Mouse (Mus musculus): Measurements from ENCODE around the gene Zfp316. TPM values are rescaled to one million over a fixed set of nuclear protein-coding genes. Genes with fewer than 3 reads are reported as not detected.

The Zfp316 gene
- total RNA-seq, 4 experiments from 2014 or later, result 24.1 to 26.8 (median 24.5) TPM

- DNase-seq (ENCODE audit: low spot score in 2 of 2), result no peak
These were observed 14.9 kb upstream of the Zfp316 start for GRCm38 (mm10) chr5:143284762-143285161.

- DNase-seq (ENCODE audit: low spot score in 2 of 2), result no peak
These were observed 9.4 kb upstream of the Zfp316 start for GRCm38 (mm10) chr5:143279247-143279646.

GRCm38 (mm10) chr5:143275761-143276160 is 5.9 kb upstream of the Zfp316 start:
- DNase-seq (ENCODE audit: low spot score in 2 of 2), result no peak

- no peak for DNase-seq (ENCODE audit: low spot score in 2 of 2)
These were observed 2.9 kb upstream of the Zfp316 start for GRCm38 (mm10) chr5:143272540-143273330.

- no peak for DNase-seq (ENCODE audit: low spot score in 2 of 2)
These were observed 2.3 kb upstream of the Zfp316 start for GRCm38 (mm10) chr5:143272108-143272507.

GRCm38 (mm10) chr5:143271642-143272041 is 1.8 kb upstream of the Zfp316 start:
- no peak for DNase-seq (ENCODE audit: low spot score in 2 of 2)

- DNase-seq (ENCODE audit: low spot score in 2 of 2), result no peak
These were observed 313 bp upstream of the Zfp316 start for GRCm38 (mm10) chr5:143270151-143270519.

GRCm38 (mm10) chr5:143268985-143269362 is 848 bp downstream of the Zfp316 start:
- DNase-seq (ENCODE audit: low spot score in 2 of 2), result peak in 1 of 2 experiments; percentile 30

- no peak for DNase-seq (ENCODE audit: low spot score in 2 of 2)
These were observed 3.0 kb downstream of the Zfp316 start for GRCm38 (mm10) chr5:143266794-143267193.

- DNase-seq (ENCODE audit: low spot score in 2 of 2), result no peak
These were observed 4.4 kb downstream of the Zfp316 start for GRCm38 (mm10) chr5:143265409-143265808.

- DNase-seq (ENCODE audit: low spot score in 2 of 2), result peak in 1 of 2 experiments; percentile 46
These were observed 5.1 kb downstream of the Zfp316 start for GRCm38 (mm10) chr5:143264689-143265088.

- peak in 1 of 2 experiments; percentile 58 for DNase-seq (ENCODE audit: low spot score in 2 of 2)
These were observed 8.2 kb downstream of the Zfp316 start for GRCm38 (mm10) chr5:143261636-143262035.

- DNase-seq (ENCODE audit: low spot score in 2 of 2), result no peak
These were observed 14.0 kb downstream of the Zfp316 start for GRCm38 (mm10) chr5:143255802-143256201.

- no peak for DNase-seq (ENCODE audit: low spot score in 2 of 2)
These were observed 14.7 kb downstream of the Zfp316 start for GRCm38 (mm10) chr5:143255131-143255519.

GRCm38 (mm10) chr5:143254487-143255130 is 15.2 kb downstream of the Zfp316 start:
- no peak for DNase-seq (ENCODE audit: low spot score in 2 of 2)

GRCm38 (mm10) chr5:143253881-143254486 is 15.8 kb downstream of the Zfp316 start:
- DNase-seq (ENCODE audit: low spot score in 2 of 2), result peak in 1 of 2 experiments; percentile 32

- no peak for DNase-seq (ENCODE audit: low spot score in 2 of 2)
These were observed 16.5 kb downstream of the Zfp316 start for GRCm38 (mm10) chr5:143253186-143253880.

- DNase-seq (ENCODE audit: low spot score in 2 of 2), result no peak
These were observed 17.0 kb downstream of the Zfp316 start for GRCm38 (mm10) chr5:143252791-143253185.

- no peak for DNase-seq (ENCODE audit: low spot score in 2 of 2)
These were observed 17.8 kb downstream of the Zfp316 start for GRCm38 (mm10) chr5:143252039-143252438.

GRCm38 (mm10) chr5:143244926-143245325 is 24.9 kb downstream of the Zfp316 start:
- no peak for DNase-seq (ENCODE audit: low spot score in 2 of 2)

- no peak for DNase-seq (ENCODE audit: low spot score in 2 of 2)
These were observed 33.8 kb downstream of the Zfp316 start for GRCm38 (mm10) chr5:143236036-143236435.
